22 mouse cellular contexts compared by ENCODE assay signal in the genomic region with DNA sequence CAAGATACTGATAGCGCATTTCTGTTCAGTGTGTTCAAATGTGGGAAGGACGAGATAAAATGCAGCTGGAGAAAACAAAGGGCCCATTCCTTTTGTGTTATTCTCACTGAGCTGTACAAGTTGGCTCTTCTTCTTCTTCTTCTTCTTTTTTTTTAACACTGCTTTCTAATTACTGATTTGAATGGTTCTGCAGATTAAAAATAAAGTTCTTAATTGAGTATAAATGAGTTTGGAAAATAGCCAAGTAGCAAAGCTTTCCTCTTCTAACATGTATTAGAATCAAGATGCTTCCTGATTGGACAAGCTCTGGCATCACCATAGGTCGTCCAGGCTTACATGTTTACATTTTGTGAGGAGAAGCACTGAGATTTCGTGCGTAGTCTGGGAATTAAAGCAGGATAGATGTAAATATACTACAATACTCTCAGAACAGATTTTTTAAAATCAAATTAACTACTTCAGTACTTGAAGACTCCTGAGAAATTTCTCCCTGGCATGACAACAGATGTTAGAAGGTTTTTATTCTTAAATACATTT.
A peak's percentile ranks its signal among the peaks of the same experiment; 100 is the strongest.
DNase-seq lines count a peak whose midpoint lies in the region; ATAC-seq and TF ChIP-seq lines count a peak whose summit lies in the region.
"Had no signal": no experiment of that assay in that cellular context is flagged by ENCODE, and none has a peak within 500 bp of the region (broad histone marks: within the 10 kb centered on the region; RNA-seq: fewer than 3 reads in every experiment).

No protein-coding gene starts in this region.

- no peak for DNase-seq in forebrain, embryonic 10.5 days (ENCODE audit: extremely low spot score, low spot score)
- peak; percentile 70 for DNase-seq in midbrain, embryonic 11.5 days (ENCODE audit: low spot score, missing footprints)
- DNase-seq in Muller cell, postnatal 12 days (ENCODE audit: inconsistent ontology term) = peak; percentile 75
- peak; percentile 65 for DNase-seq in brain, embryonic 14.5 days (ENCODE audit: low read depth)
- no peak for DNase-seq in left cerebral cortex, postnatal 25 days (ENCODE audit: low spot score in 2 of 2)
- DNase-seq: adrenal gland, adult 2 months; adrenal gland, postnatal 14 days; B cell, adult 2 months; cerebellum, adult 18-20 months; cerebellum, adult 9-10 months; cerebellum, postnatal 14 days; forebrain, postnatal 0 days; gastrocnemius, adult 2 months; gastrocnemius, postnatal 14 days; heart, adult 11 months had no signal

- H3K4me1 ChIP-seq in forebrain, embryonic 13.5 days = no peaks in the 10 kb centered on the region
- no peaks in the 10 kb centered on the region for H3K4me1 ChIP-seq in forebrain, embryonic 10.5 days
- H3K4me1 ChIP-seq in midbrain, embryonic 11.5 days (ENCODE audit: control insufficient read depth, insufficient read depth, low read length) = no peaks in the 10 kb centered on the region
- no peaks in the 10 kb centered on the region for H3K4me1 ChIP-seq in midbrain, embryonic 13.5 days (replicated peaks)
- H3K4me1 ChIP-seq: hindbrain, embryonic 12.5 days; hindbrain, embryonic 15.5 days had no signal

- peak; percentile 48; the same call in 1 of the 2 replicates for ATAC-seq in forebrain, embryonic 13.5 days
- ATAC-seq in midbrain, embryonic 11.5 days (ENCODE audit: low FRiP score) = no peak
- no peak for ATAC-seq in midbrain, embryonic 13.5 days
- ATAC-seq: forebrain, postnatal 0 days had no signal

- no peaks in the 10 kb centered on the region for H3K9me3 ChIP-seq in forebrain, embryonic 13.5 days (replicated peaks)
- H3K9me3 ChIP-seq in forebrain, embryonic 10.5 days = no peaks in the 10 kb centered on the region
- no peaks in the 10 kb centered on the region for H3K9me3 ChIP-seq in midbrain, embryonic 11.5 days (ENCODE audit: control insufficient read depth, low read length)
- no peaks in the 10 kb centered on the region for H3K9me3 ChIP-seq in midbrain, embryonic 13.5 days
- H3K9me3 ChIP-seq: G1E; hindbrain, embryonic 12.5 days; hindbrain, embryonic 15.5 days had no signal

- TF ChIP-seq CTCF in brain, embryonic 14.5 days (IDR thresholded peaks at IDR 0.05; ENCODE audit: borderline replicate concordance, extremely low read depth, insufficient read depth, insufficient read length) = no peak

- H3K9ac ChIP-seq in forebrain, embryonic 13.5 days = no peak overlapping the region
- H3K9ac ChIP-seq in midbrain, embryonic 11.5 days (ENCODE audit: low read length) = no peak overlapping the region
- no peak overlapping the region for H3K9ac ChIP-seq in midbrain, embryonic 13.5 days (replicated peaks)
- H3K9ac ChIP-seq: forebrain, postnatal 0 days; hindbrain, embryonic 12.5 days; hindbrain, embryonic 15.5 days had no signal

- H3K27me3 ChIP-seq in forebrain, embryonic 13.5 days = no peaks in the 10 kb centered on the region
- H3K27me3 ChIP-seq in forebrain, embryonic 10.5 days (ENCODE audit: poor library complexity, severe bottlenecking) = no peaks in the 10 kb centered on the region
- no peaks in the 10 kb centered on the region for H3K27me3 ChIP-seq in midbrain, embryonic 11.5 days (ENCODE audit: control insufficient read depth, insufficient read depth, low read length)
- no peaks in the 10 kb centered on the region for H3K27me3 ChIP-seq in midbrain, embryonic 13.5 days
- H3K27me3 ChIP-seq: CH12.LX; hindbrain, embryonic 12.5 days; hindbrain, embryonic 15.5 days had no signal

- intact Hi-C loops in left cerebral cortex, postnatal 25 days (cut with DNase I) = no loop called here

- H3K27ac ChIP-seq in forebrain, embryonic 13.5 days = no peak overlapping the region
- no peak overlapping the region for H3K27ac ChIP-seq in forebrain, embryonic 10.5 days
- H3K27ac ChIP-seq in midbrain, embryonic 11.5 days (ENCODE audit: low read depth, low read length) = no peak overlapping the region
- no peak overlapping the region for H3K27ac ChIP-seq in midbrain, embryonic 13.5 days
- H3K27ac ChIP-seq: gastrocnemius, adult 2 months; hindbrain, embryonic 12.5 days; hindbrain, embryonic 15.5 days had no signal

- WGBS in forebrain, embryonic 13.5 days = 50% methylated on average over 5 of the region's 5 CpGs
- 78% methylated on average over 5 of the region's 5 CpGs for WGBS in forebrain, embryonic 10.5 days
- WGBS in midbrain, embryonic 11.5 days = 75% methylated on average over 5 of the region's 5 CpGs
- 58% methylated on average over 5 of the region's 5 CpGs for WGBS in midbrain, embryonic 13.5 days

- no peak overlapping the region for H3K4me2 ChIP-seq in forebrain, embryonic 13.5 days
- no peak overlapping the region for H3K4me2 ChIP-seq in midbrain, embryonic 11.5 days
- H3K4me2 ChIP-seq in midbrain, embryonic 13.5 days (replicated peaks) = no peak overlapping the region
- H3K4me2 ChIP-seq: heart, embryonic 11.5 days; hindbrain, embryonic 12.5 days; hindbrain, embryonic 15.5 days had no signal

- no peaks in the 10 kb centered on the region for H3K36me3 ChIP-seq in forebrain, embryonic 13.5 days (ENCODE audit: poor library complexity, severe bottlenecking)
- no peaks in the 10 kb centered on the region for H3K36me3 ChIP-seq in forebrain, embryonic 10.5 days (replicated peaks)
- H3K36me3 ChIP-seq in midbrain, embryonic 11.5 days (ENCODE audit: control insufficient read depth, insufficient read depth, low read length) = no peaks in the 10 kb centered on the region
- H3K36me3 ChIP-seq in midbrain, embryonic 13.5 days = no peaks in the 10 kb centered on the region
- H3K36me3 ChIP-seq: G1E; hindbrain, embryonic 12.5 days; hindbrain, embryonic 15.5 days had no signal

- no peak for TF ChIP-seq POLR2A in brain, embryonic 14.5 days (IDR thresholded peaks at IDR 0.05; ENCODE audit: borderline replicate concordance, extremely low read depth, insufficient read depth, insufficient read length, poor library complexity, severe bottlenecking)

- H3K4me3 ChIP-seq in forebrain, embryonic 13.5 days = no peak overlapping the region
- H3K4me3 ChIP-seq in forebrain, embryonic 10.5 days = no peak overlapping the region
- H3K4me3 ChIP-seq in midbrain, embryonic 11.5 days (ENCODE audit: low read depth, low read length) = no peak overlapping the region
- H3K4me3 ChIP-seq in midbrain, embryonic 13.5 days (replicated peaks) = no peak overlapping the region
- H3K4me3 ChIP-seq: gastrocnemius, adult 2 months; hindbrain, embryonic 12.5 days; hindbrain, embryonic 15.5 days had no signal

Comparison
In these comparisons a context has a peak if more than half of its experiments do, and no peak if none do; other contexts are left out.
1. DNase-seq: peak in midbrain, embryonic 11.5 days (single experiment), Muller cell, postnatal 12 days (single experiment) and brain, embryonic 14.5 days (single experiment); none in forebrain, embryonic 10.5 days (single experiment) and left cerebral cortex, postnatal 25 days (0 of 2).